Mouse (Mus musculus): Measurements from ENCODE around the gene Gsn.

Gsn gene

GRCm38 (mm10) chr2:35255004-35255403 lies 1.2 kb upstream of the Gsn start:
- DNase-seq: no peak

- no peak for DNase-seq
Observed at GRCm38 (mm10) chr2:35255462-35255861, 718 bp upstream of the Gsn start.

GRCm38 (mm10) chr2:35256932-35257331 lies 752 bp downstream of the Gsn start:
- no peak for DNase-seq

GRCm38 (mm10) chr2:35257886-35258285 lies 1.7 kb downstream of the Gsn start:
- no peak for DNase-seq

- no peak for DNase-seq
Observed at GRCm38 (mm10) chr2:35258590-35258989, 2.4 kb downstream of the Gsn start.

GRCm38 (mm10) chr2:35259338-35260080 lies 3.3 kb downstream of the Gsn start:
- no peak for DNase-seq

- no peak for DNase-seq
Observed at GRCm38 (mm10) chr2:35260291-35260690, 4.1 kb downstream of the Gsn start.

GRCm38 (mm10) chr2:35264095-35264494 lies 7.9 kb downstream of the Gsn start:
- DNase-seq: no peak

GRCm38 (mm10) chr2:35265296-35265695 lies 9.1 kb downstream of the Gsn start:
- no peak for DNase-seq

GRCm38 (mm10) chr2:35265775-35266174 lies 9.6 kb downstream of the Gsn start:
- no peak for DNase-seq

GRCm38 (mm10) chr2:35266251-35266905 lies 10.2 kb downstream of the Gsn start:
- no peak for DNase-seq

- DNase-seq: no peak
Observed at GRCm38 (mm10) chr2:35267156-35267875, 11.1 kb downstream of the Gsn start.

- DNase-seq: no peak
Observed at GRCm38 (mm10) chr2:35267876-35268566, 11.8 kb downstream of the Gsn start.

- no peak for DNase-seq
Observed at GRCm38 (mm10) chr2:35269136-35269535, 13.0 kb downstream of the Gsn start.

GRCm38 (mm10) chr2:35269716-35270260 lies 13.6 kb downstream of the Gsn start:
- no peak for DNase-seq

- peak; percentile 21 for DNase-seq
Observed at GRCm38 (mm10) chr2:35270531-35270984, 14.4 kb downstream of the Gsn start.

- no peak for DNase-seq
Observed at GRCm38 (mm10) chr2:35271817-35272216, 15.6 kb downstream of the Gsn start.

GRCm38 (mm10) chr2:35272881-35273280 lies 16.7 kb downstream of the Gsn start:
- DNase-seq: no peak

- DNase-seq: no peak
Observed at GRCm38 (mm10) chr2:35273536-35273935, 17.4 kb downstream of the Gsn start.

GRCm38 (mm10) chr2:35277686-35278085 lies 21.5 kb downstream of the Gsn start:
- DNase-seq: no peak

- DNase-seq: no peak
Observed at GRCm38 (mm10) chr2:35278371-35279210, 22.4 kb downstream of the Gsn start.

GRCm38 (mm10) chr2:35280001-35280400 lies 23.8 kb downstream of the Gsn start:
- DNase-seq: no peak
